Mouse (Mus musculus) heart, adult 2 months (tissue): ENCODE measurements around the gene Hist1h2bb. TPM values are rescaled to one million over a fixed set of nuclear protein-coding genes. Genes with fewer than 3 reads are reported as not detected.
"Not testable (repeated sequence)": the region's sequence is repeated elsewhere in the genome, so short reads cannot be mapped to it uniquely, and the experiment has no call there.

ENCODE experiments used
- DNase-seq, 2 experiments: peaks; one replicate each; pipeline ENCODE4 v3.0.0; 2021
- H3K27ac ChIP-seq: fragments of 200-600 bp; 2 replicates; pipeline ENCODE4 v1.8.1; 2022
- H3K27me3 ChIP-seq: fragments of 200-500 bp; 2 replicates; pipeline ENCODE4 v1.6.1; 2012; ENCODE audit warnings: mild to moderate bottlenecking, low read length, inconsistent platforms, mixed read lengths; ENCODE audit not compliant: control insufficient read depth, insufficient read depth
- H3K36me3 ChIP-seq: fragments of 200-500 bp; 2 replicates; pipeline ENCODE4 v1.6.1; 2012; ENCODE audit warnings: low read length, inconsistent platforms; ENCODE audit not compliant: control insufficient read depth, insufficient read depth
- H3K4me1 ChIP-seq: fragments of 200-500 bp; 2 replicates; pipeline ENCODE4 v1.6.1; 2011; ENCODE audit warnings: low read length; ENCODE audit not compliant: control insufficient read depth, insufficient read depth
- H3K4me3 ChIP-seq: fragments of 200-600 bp; 2 replicates; pipeline ENCODE4 v1.8.1; 2022
- H3K79me2 ChIP-seq: fragments of 200-500 bp; replicated peaks from 2 replicates; pipeline ENCODE4 v1.6.1; 2012; ENCODE audit warnings: mild to moderate bottlenecking, inconsistent platforms, low read length, moderate library complexity, mixed read lengths; ENCODE audit not compliant: control insufficient read depth, insufficient read depth
- H3K9ac ChIP-seq: fragments of 200-500 bp; 2 replicates; pipeline ENCODE4 v1.6.1; 2012; ENCODE audit warnings: low read depth, mild to moderate bottlenecking, control low read depth, inconsistent platforms, low read length, mixed read lengths
- CTCF ChIP-seq: fragments of 200-600 bp; IDR thresholded peaks from 2 replicates; pipeline ENCODE4 v1.8.1; 2022; ENCODE audit warnings: antibody characterized with exemption, mild to moderate bottlenecking, moderate library complexity
- EP300 ChIP-seq: fragments of 200-500 bp; IDR thresholded peaks from 2 replicates; pipeline ENCODE4 v1.6.1; 2011; ENCODE audit warnings: low read depth, low read length, control low read depth; ENCODE audit not compliant: insufficient read depth
- POLR2A ChIP-seq: fragments of 200-500 bp; IDR thresholded peaks from 2 replicates; pipeline ENCODE4 v1.6.1; 2011; ENCODE audit warnings: mild to moderate bottlenecking, low read depth, low read length, control low read depth; ENCODE audit not compliant: insufficient read depth
- WGBS: fragments of 180-500 bp; shearing (Covaris S2); methylation state at CpG from one replicate; pipeline ENCODE4 v1.1.7; 2018; 5-methylcytosine and 5-hydroxymethylcytosine counted together
- intact Hi-C: fragments of 180-260 bp; cut with DNase I; formaldehyde crosslinking; loops from one replicate; pipeline ENCODE4 v1.15.1; 2025
- polyA plus RNA-seq: library from polyadenylated mRNA; depleted of rRNA; stranded (reverse); fragments of >200 nt; gene quantifications from 2 replicates; pipeline ENCODE4 v1.2.3, GENCODE M21; 2012
- total RNA-seq, 2 experiments: library from RNA; stranded (reverse); gene quantifications; 2 replicates each; pipeline ENCODE4 v1.2.3; 2021

Hist1h2bb gene
- total and polyA plus RNA-seq, 3 experiments: 0.47 to 4.9 (median 3.2) TPM

GRCm38 (mm10) chr13:23708654-23709053 is 37.9 kb upstream of the Hist1h2bb start:
- Histone ChIP-seq H3K27me3 (no peaks in the 10 kb centered on the region), H3K36me3 (no peaks in the 10 kb centered on the region; the same call in 1 of the 2 replicates), H3K4me1 (peaks cover 2% of the 10 kb centered on the region), H3K9ac (no peak overlapping the region), H3K79me2 (no peaks in the 10 kb centered on the region), H3K27ac (peak overlapping the region; percentile 94; the same call in 1 of the 2 replicates), H3K4me3 (no peak overlapping the region)
- TF ChIP-seq EP300: no peak
- no peak for TF ChIP-seq CTCF
- no peak for TF ChIP-seq POLR2A
- no peak for DNase-seq
- WGBS: 49% methylated on average over 4 of the region's 4 CpGs
- intact Hi-C loops: no loop called here

GRCm38 (mm10) chr13:23709714-23710373 is 36.7 kb upstream of the Hist1h2bb start:
- no peaks in the 10 kb centered on the region for H3K79me2 ChIP-seq
- no peak for TF ChIP-seq CTCF
- no peak for TF ChIP-seq POLR2A
- TF ChIP-seq EP300: no peak
- peak overlapping the region; percentile 77 for H3K4me3 ChIP-seq
- no peaks in the 10 kb centered on the region; the same call in 1 of the 2 replicates for H3K36me3 ChIP-seq
- intact Hi-C loops: no loop called here
- peak overlapping the region; percentile 94 for H3K27ac ChIP-seq
- peaks cover 2% of the 10 kb centered on the region for H3K4me1 ChIP-seq
- DNase-seq: no peak
- WGBS: 29% methylated on average over 15 of the region's 15 CpGs
- H3K27me3 ChIP-seq: no peaks in the 10 kb centered on the region
- peak overlapping the region; percentile 75 for H3K9ac ChIP-seq

- no peak for TF ChIP-seq EP300
- peak; percentile 48; the same call in 1 of the 2 replicates for TF ChIP-seq POLR2A
- under 1% methylated on average over 17 of the region's 17 CpGs for WGBS
- intact Hi-C loops: no loop called here
- Histone ChIP-seq H3K4me1 (peaks cover 2% of the 10 kb centered on the region), H3K79me2 (no peaks in the 10 kb centered on the region), H3K4me3 (peak within 1 kb of the TSS; percentile 77), H3K27me3 (no peaks in the 10 kb centered on the region), H3K27ac (peak within 1 kb of the TSS; percentile 94), H3K36me3 (no peaks in the 10 kb centered on the region), H3K9ac (peak within 1 kb of the TSS; percentile 75)
- DNase-seq: peak; percentile 76 to 77
These were observed 36.0 kb upstream of the Hist1h2bb start, which contains the start of gene Hfe for GRCm38 (mm10) chr13:23710374-23711089. Gene Hfe (minus strand): TSS chr13:23710854.

GRCm38 (mm10) chr13:23716261-23717042 is 30.1 kb upstream of the Hist1h2bb start:
- intact Hi-C loops: no loop called here
- Histone ChIP-seq H3K79me2 (no peaks in the 10 kb centered on the region), H3K27me3 (no peaks in the 10 kb centered on the region), H3K4me3 (no peak overlapping the region), H3K9ac (no peak overlapping the region), H3K36me3 (no peaks in the 10 kb centered on the region), H3K27ac (peak overlapping the region; percentile 34), H3K4me1 (no peaks in the 10 kb centered on the region; the same call in 1 of the 2 replicates)
- 35% methylated on average over 5 of the region's 5 CpGs for WGBS
- TF ChIP-seq EP300 (no peak), POLR2A (no peak), CTCF (no peak)
- DNase-seq: no peak

- Histone ChIP-seq H3K27me3 (no peaks in the 10 kb centered on the region), H3K27ac (peak overlapping the region; percentile 34), H3K4me1 (no peaks in the 10 kb centered on the region; the same call in 1 of the 2 replicates), H3K4me3 (no peak overlapping the region), H3K9ac (no peak overlapping the region), H3K79me2 (no peaks in the 10 kb centered on the region), H3K36me3 (no peaks in the 10 kb centered on the region)
- WGBS: 39% methylated on average over 11 of the region's 11 CpGs
- TF ChIP-seq POLR2A: no peak
- no peak for TF ChIP-seq EP300
- no peak for TF ChIP-seq CTCF
- intact Hi-C loops: no loop called here
- DNase-seq: no peak
These were observed 29.4 kb upstream of the Hist1h2bb start for GRCm38 (mm10) chr13:23717176-23717575.

GRCm38 (mm10) chr13:23717593-23718245 is 28.8 kb upstream of the Hist1h2bb start:
- DNase-seq, H3K4me1 ChIP-seq, intact Hi-C loops, H3K36me3 ChIP-seq, H3K9ac ChIP-seq, H3K79me2 ChIP-seq, H3K4me3 ChIP-seq, H3K27me3 ChIP-seq: not testable (repeated sequence)
- H3K27ac ChIP-seq: peak overlapping the region; percentile 34
- 34% methylated on average over 2 of the region's 2 CpGs for WGBS
